Mouse (Mus musculus): ENCODE data around the gene Gm1110. TPM values are rescaled to one million over a fixed set of nuclear protein-coding genes. Genes with fewer than 3 reads are reported as not detected.

Gm1110 gene
- total and polyA plus RNA-seq, 3 experiments = 10.6 TPM; not detected in 2

DNA sequence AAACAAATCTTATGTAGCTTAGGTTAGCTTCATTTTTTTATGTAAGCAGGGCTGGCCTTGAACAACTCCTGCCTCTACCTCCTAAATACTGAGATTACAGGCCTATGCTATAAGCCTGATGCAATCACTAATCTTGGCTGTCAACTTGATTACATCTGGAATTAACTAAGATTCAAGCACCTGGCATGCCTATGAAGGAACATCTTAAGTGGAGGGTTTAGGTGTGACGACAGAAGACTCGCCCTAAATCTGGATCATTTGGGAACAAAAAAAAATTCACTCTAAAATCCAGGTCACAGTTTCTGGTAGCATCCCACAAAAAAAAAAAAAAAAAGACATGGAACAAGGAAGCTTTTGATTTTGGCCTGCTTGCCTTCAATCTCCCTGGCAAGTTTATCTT is 3.1 kb downstream of the Gm1110 start:
- in situ Hi-C loops (cut with MboI; ENCODE audit: low pct_ligation_motif_present, low pct_unique_long_range_greater_than_20kb, low sequenced_read_pairs) = no loop called here
- TF ChIP-seq IRF4 (IDR thresholded peaks at IDR 0.05; ENCODE audit: low read depth, low read length) (no peak), KAT2A (IDR thresholded peaks at IDR 0.05; ENCODE audit: insufficient replicate concordance, low read length) (no peak), HCFC1 (IDR thresholded peaks at IDR 0.05; ENCODE audit: low read depth, low read length) (no peak), ETS1 (conservative IDR thresholded peaks at IDR 0.05; ENCODE audit: low read depth, low read length) (no peak), CTCF (conservative IDR thresholded peaks at IDR 0.05 in 1 of 2, IDR thresholded peaks at IDR 0.05 in 1 of 2; ENCODE audit: low read depth in 2 of 2, low read length in 2 of 2) (no peak), RAD21 (IDR thresholded peaks at IDR 0.05; ENCODE audit: low read depth, low read length) (no peak), SIN3A (IDR thresholded peaks at IDR 0.05; ENCODE audit: low read length) (no peak), ZMIZ1 (IDR thresholded peaks at IDR 0.05; ENCODE audit: low read depth, low read length) (no peak), PAX5 (IDR thresholded peaks at IDR 0.05; ENCODE audit: low read length) (no peak), TCF12 (IDR thresholded peaks at IDR 0.05; ENCODE audit: low read depth, low read length) (no peak), MYC (IDR thresholded peaks at IDR 0.05; ENCODE audit: low read depth, low read length) (no peak), ZC3H11A (IDR thresholded peaks at IDR 0.05; ENCODE audit: low read depth, low read length) (no peak), CHD1 (IDR thresholded peaks at IDR 0.05; ENCODE audit: low read depth, low read length) (no peak), ZKSCAN1 (IDR thresholded peaks at IDR 0.05; ENCODE audit: borderline replicate concordance, low read depth, low read length) (no peak), MAFK (IDR thresholded peaks at IDR 0.05; ENCODE audit: insufficient replicate concordance, low read length) (no peak), UBTF (IDR thresholded peaks at IDR 0.05; ENCODE audit: low read depth, low read length) (no peak), E2F4 (IDR thresholded peaks at IDR 0.05; ENCODE audit: insufficient replicate concordance, low read depth, low read length) (no peak), JUND (conservative IDR thresholded peaks at IDR 0.05; ENCODE audit: low read depth, low read length) (no peak), SMC3 (IDR thresholded peaks at IDR 0.05; ENCODE audit: low read depth, low read length) (no peak), MXI1 (IDR thresholded peaks at IDR 0.05; ENCODE audit: low read depth, low read length) (no peak)
- no peaks in the 10 kb centered on the region for H3K9me3 ChIP-seq (replicated peaks; ENCODE audit: low read length)
- no peaks in the 10 kb centered on the region for H3K79me2 ChIP-seq (replicated peaks; ENCODE audit: control insufficient read depth, extremely low read depth, insufficient read depth, poor library complexity, severe bottlenecking)
- dilution Hi-C loops (cut with MboI; ENCODE audit: extremely low pct_ligation_motif_present, extremely low pct_unique_long_range_greater_than_20kb, low sequenced_read_pairs) = no loop called here
- H3K4me3 ChIP-seq (replicated peaks in 1 of 3; ENCODE audit: low read depth in 2 of 3, low read length in 2 of 3, poor library complexity in 1 of 3) = no peak overlapping the region
- no peak overlapping the region for H3K9ac ChIP-seq (ENCODE audit: insufficient read depth, low read depth)
- H3K27me3 ChIP-seq (replicated peaks) = no peaks in the 10 kb centered on the region
- H3K27ac ChIP-seq (ENCODE audit: insufficient read depth, low read depth) = no peak overlapping the region
- no peaks in the 10 kb centered on the region for H3K4me1 ChIP-seq (ENCODE audit: control insufficient read depth in 1 of 2, insufficient read depth in 2 of 2)
- H3K36me3 ChIP-seq (replicated peaks in 1 of 2; ENCODE audit: control insufficient read depth in 1 of 2, insufficient read depth in 1 of 2, low read length in 1 of 2) = peaks cover 0 to 2% of the 10 kb centered on the region in 2 experiments
- H3K4me2 ChIP-seq (ENCODE audit: insufficient read depth, low read depth, poor library complexity, severe bottlenecking) = no peak overlapping the region
- DNase-seq (ENCODE audit: extremely low read depth) = no peak

DNA sequence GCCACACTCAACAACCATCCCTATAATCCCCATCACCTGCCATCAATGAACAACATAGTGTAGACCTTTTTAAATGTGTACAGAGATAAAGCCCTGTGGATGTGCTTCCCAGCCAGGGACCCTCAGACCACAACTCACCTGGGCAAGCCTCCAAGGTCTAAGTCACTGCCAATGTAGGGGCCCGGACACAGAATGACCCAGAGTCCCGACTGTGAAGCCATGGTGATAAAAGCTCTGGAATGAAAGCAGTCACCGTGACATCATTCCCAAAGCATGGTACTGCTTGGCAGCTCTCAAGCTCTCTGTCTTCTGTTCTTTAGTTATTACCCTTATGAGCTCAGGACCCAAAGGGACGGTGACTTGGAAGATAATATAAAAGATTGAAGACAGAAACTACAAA is 9.8 kb downstream of the Gm1110 start:
- no peaks in the 10 kb centered on the region; a peak in 1 of 4 replicates for H3K4me1 ChIP-seq (ENCODE audit: control insufficient read depth in 1 of 2, insufficient read depth in 2 of 2)
- dilution Hi-C loops (cut with MboI; ENCODE audit: extremely low pct_ligation_motif_present, extremely low pct_unique_long_range_greater_than_20kb, low sequenced_read_pairs) (no loop called here), in situ Hi-C loops (cut with MboI; ENCODE audit: low pct_ligation_motif_present, low pct_unique_long_range_greater_than_20kb, low sequenced_read_pairs) (no loop called here)
- no peaks in the 10 kb centered on the region for H3K27me3 ChIP-seq (replicated peaks)
- peaks cover 0 to 2% of the 10 kb centered on the region in 2 experiments for H3K36me3 ChIP-seq (replicated peaks in 1 of 2; ENCODE audit: control insufficient read depth in 1 of 2, insufficient read depth in 1 of 2, low read length in 1 of 2)
- TF ChIP-seq CHD1 (IDR thresholded peaks at IDR 0.05; ENCODE audit: low read depth, low read length) = no peak
- TF ChIP-seq E2F4 (IDR thresholded peaks at IDR 0.05; ENCODE audit: insufficient replicate concordance, low read depth, low read length) = no peak
- no peak for TF ChIP-seq SIN3A (IDR thresholded peaks at IDR 0.05; ENCODE audit: low read length)
- TF ChIP-seq MAX (IDR thresholded peaks at IDR 0.05; ENCODE audit: low read length) = no peak
- no peak for TF ChIP-seq ETS1 (conservative IDR thresholded peaks at IDR 0.05; ENCODE audit: low read depth, low read length)
- TF ChIP-seq ZKSCAN1 (IDR thresholded peaks at IDR 0.05; ENCODE audit: borderline replicate concordance, low read depth, low read length) = no peak
- H3K79me2 ChIP-seq (replicated peaks; ENCODE audit: control insufficient read depth, extremely low read depth, insufficient read depth, poor library complexity, severe bottlenecking) = no peaks in the 10 kb centered on the region
- H3K4me3 ChIP-seq (replicated peaks in 1 of 3; ENCODE audit: low read depth in 2 of 3, low read length in 2 of 3, poor library complexity in 1 of 3) = no peak overlapping the region
- no peak overlapping the region for H3K9ac ChIP-seq (ENCODE audit: insufficient read depth, low read depth)
- H3K9me3 ChIP-seq (replicated peaks; ENCODE audit: low read length) = no peaks in the 10 kb centered on the region
- H3K27ac ChIP-seq (ENCODE audit: insufficient read depth, low read depth) = no peak overlapping the region
- no peak overlapping the region for H3K4me2 ChIP-seq (ENCODE audit: insufficient read depth, low read depth, poor library complexity, severe bottlenecking)
- DNase-seq (ENCODE audit: extremely low read depth) = no peak
